Mouse (Mus musculus): ENCODE data around the gene Nckap5. TPM values are rescaled to one million over a fixed set of nuclear protein-coding genes. Genes with fewer than 3 reads are reported as not detected.

Gene Nckap5
- total and polyA plus RNA-seq, 3 experiments, result not detected

- Histone ChIP-seq H3K27me3 (ENCODE audit: control insufficient read depth in 1 of 2, insufficient read depth in 2 of 2, low read length in 2 of 2) (no peaks in the 10 kb centered on the region), H3K27ac (ENCODE audit: control insufficient read depth, low read depth, low read length) (no peak overlapping the region), H3K9ac (ENCODE audit: control insufficient read depth, low read depth, low read length, poor library complexity, severe bottlenecking) (no peak overlapping the region), H3K36me3 (ENCODE audit: control insufficient read depth in 1 of 2, insufficient read depth in 2 of 2, low read length in 2 of 2) (no peaks in the 10 kb centered on the region), H3K4me1 (ENCODE audit: control insufficient read depth in 1 of 2, insufficient read depth in 2 of 2, low read length in 2 of 2) (no peaks in the 10 kb centered on the region), H3K9me3 (replicated peaks; ENCODE audit: insufficient read depth, low read length) (no peaks in the 10 kb centered on the region), H3K4me3 (ENCODE audit: control insufficient read depth in 1 of 2, insufficient read depth in 1 of 2, low read depth in 2 of 2, low read length in 2 of 2) (no peak overlapping the region), H3K79me2 (ENCODE audit: control insufficient read depth, insufficient read depth, low read length, poor library complexity) (no peaks in the 10 kb centered on the region)
- no peak for DNase-seq (ENCODE audit: low read depth, low spot score)
- TF ChIP-seq ELF1 (IDR thresholded peaks at IDR 0.05; ENCODE audit: low read depth, low read length), result no peak
- TF ChIP-seq MYB (IDR thresholded peaks at IDR 0.05; ENCODE audit: low read depth, low read length), result no peak
- no peak for TF ChIP-seq JUND (IDR thresholded peaks at IDR 0.05; ENCODE audit: low read depth, low read length)
- TF ChIP-seq USF2 (IDR thresholded peaks at IDR 0.05; ENCODE audit: borderline replicate concordance in 1 of 2, insufficient read depth in 1 of 2, low read depth in 1 of 2, low read length in 2 of 2), result no peak
- TF ChIP-seq CHD2 (IDR thresholded peaks at IDR 0.05; ENCODE audit: low read length), result no peak
- TF ChIP-seq UBTF (IDR thresholded peaks at IDR 0.05; ENCODE audit: borderline replicate concordance, insufficient read depth, low read depth, low read length), result no peak
- TF ChIP-seq ZKSCAN1 (IDR thresholded peaks at IDR 0.05; ENCODE audit: low read depth, low read length), result no peak
- TF ChIP-seq GATA1 (IDR thresholded peaks at IDR 0.05; ENCODE audit: low read depth, low read length), result no peak
- no peak for TF ChIP-seq RAD21 (IDR thresholded peaks at IDR 0.05; ENCODE audit: low read depth, low read length)
- TF ChIP-seq TCF12 (IDR thresholded peaks at IDR 0.05; ENCODE audit: low read depth, low read length), result no peak
- TF ChIP-seq MAZ (IDR thresholded peaks at IDR 0.05; ENCODE audit: low read depth, low read length), result no peak
- no peak for TF ChIP-seq ZNF384 (IDR thresholded peaks at IDR 0.05; ENCODE audit: low read depth, low read length)
- TF ChIP-seq SMC3 (IDR thresholded peaks at IDR 0.05; ENCODE audit: low read depth, low read length), result no peak
- no peak for TF ChIP-seq POLR2A (IDR thresholded peaks at IDR 0.05; ENCODE audit: control insufficient read depth in 1 of 2, insufficient read depth in 1 of 2, low read depth in 1 of 2, low read length in 2 of 2, poor library complexity in 1 of 2)
- TF ChIP-seq NELFE (IDR thresholded peaks at IDR 0.05; ENCODE audit: low read depth, low read length), result no peak
- TF ChIP-seq ETS1 (IDR thresholded peaks at IDR 0.05; ENCODE audit: low read depth, low read length), result no peak
- no peak for TF ChIP-seq HCFC1 (IDR thresholded peaks at IDR 0.05; ENCODE audit: low read depth, low read length)
- TF ChIP-seq EP300 (IDR thresholded peaks at IDR 0.05; ENCODE audit: low read depth in 1 of 2, low read length in 2 of 2), result no peak
- no peak for TF ChIP-seq MAFK (IDR thresholded peaks at IDR 0.05; ENCODE audit: borderline replicate concordance, low read depth, low read length)
- no peak for TF ChIP-seq POLR2AphosphoS5 (IDR thresholded peaks at IDR 0.05; ENCODE audit: borderline replicate concordance, low read depth, low read length)
Measured at GRCm38 (mm10) chr1:126360531-126361220, 469.9 kb downstream of the Nckap5 start.

GRCm38 (mm10) chr1:126360111-126360510 lies 470.5 kb downstream of the Nckap5 start:
- DNase-seq (ENCODE audit: low read depth, low spot score), result no peak
- H3K4me3 ChIP-seq (ENCODE audit: control insufficient read depth in 1 of 2, insufficient read depth in 1 of 2, low read depth in 2 of 2, low read length in 2 of 2), result no peak overlapping the region
- no peaks in the 10 kb centered on the region for H3K27me3 ChIP-seq (ENCODE audit: control insufficient read depth in 1 of 2, insufficient read depth in 2 of 2, low read length in 2 of 2)
- no peak overlapping the region for H3K9ac ChIP-seq (ENCODE audit: control insufficient read depth, low read depth, low read length, poor library complexity, severe bottlenecking)
- H3K4me1 ChIP-seq (ENCODE audit: control insufficient read depth in 1 of 2, insufficient read depth in 2 of 2, low read length in 2 of 2), result no peaks in the 10 kb centered on the region
- H3K9me3 ChIP-seq (replicated peaks; ENCODE audit: insufficient read depth, low read length), result no peaks in the 10 kb centered on the region
- H3K36me3 ChIP-seq (ENCODE audit: control insufficient read depth in 1 of 2, insufficient read depth in 2 of 2, low read length in 2 of 2), result no peaks in the 10 kb centered on the region
- no peaks in the 10 kb centered on the region for H3K79me2 ChIP-seq (ENCODE audit: control insufficient read depth, insufficient read depth, low read length, poor library complexity)
- no peak for TF ChIP-seq ZC3H11A (IDR thresholded peaks at IDR 0.05; ENCODE audit: low read depth, low read length)
- TF ChIP-seq E2F4 (IDR thresholded peaks at IDR 0.05; ENCODE audit: borderline replicate concordance, low read depth, low read length), result no peak
- TF ChIP-seq GATA1 (IDR thresholded peaks at IDR 0.05; ENCODE audit: low read depth, low read length), result no peak
- no peak for TF ChIP-seq RAD21 (IDR thresholded peaks at IDR 0.05; ENCODE audit: low read depth, low read length)
- no peak for TF ChIP-seq MAZ (IDR thresholded peaks at IDR 0.05; ENCODE audit: low read depth, low read length)
- TF ChIP-seq MYC (IDR thresholded peaks at IDR 0.05; ENCODE audit: low read depth, low read length), result no peak
- TF ChIP-seq CTCF (IDR thresholded peaks at IDR 0.05 in 2 of 3, conservative IDR thresholded peaks at IDR 0.05 in 1 of 3; ENCODE audit: control insufficient read depth in 1 of 3, insufficient read depth in 1 of 3, low read depth in 2 of 3, low read length in 3 of 3, poor library complexity in 1 of 3, severe bottlenecking in 1 of 3), result no peak
- TF ChIP-seq ZNF384 (IDR thresholded peaks at IDR 0.05; ENCODE audit: low read depth, low read length), result no peak
- no peak for TF ChIP-seq ETS1 (IDR thresholded peaks at IDR 0.05; ENCODE audit: low read depth, low read length)
- no peak for TF ChIP-seq CHD2 (IDR thresholded peaks at IDR 0.05; ENCODE audit: low read length)
- TF ChIP-seq ZMIZ1 (IDR thresholded peaks at IDR 0.05; ENCODE audit: low read depth, low read length), result no peak
- TF ChIP-seq RCOR1 (IDR thresholded peaks at IDR 0.05; ENCODE audit: low read depth, low read length), result no peak
- TF ChIP-seq TCF12 (IDR thresholded peaks at IDR 0.05; ENCODE audit: low read depth, low read length), result no peak
- TF ChIP-seq GABPA (IDR thresholded peaks at IDR 0.05; ENCODE audit: low read depth, low read length), result no peak
- no peak for TF ChIP-seq ZKSCAN1 (IDR thresholded peaks at IDR 0.05; ENCODE audit: low read depth, low read length)
- TF ChIP-seq TAL1 (IDR thresholded peaks at IDR 0.05; ENCODE audit: low read length), result no peak
- no peak for TF ChIP-seq JUND (IDR thresholded peaks at IDR 0.05; ENCODE audit: low read depth, low read length)
- no peak for TF ChIP-seq KAT2A (conservative IDR thresholded peaks at IDR 0.05; ENCODE audit: low read depth, low read length)
- no peak for TF ChIP-seq CHD1 (IDR thresholded peaks at IDR 0.05; ENCODE audit: low read depth, low read length)
- no peak for TF ChIP-seq EP300 (IDR thresholded peaks at IDR 0.05; ENCODE audit: low read depth in 1 of 2, low read length in 2 of 2)
- H3K27ac ChIP-seq (ENCODE audit: control insufficient read depth, low read depth, low read length), result no peak overlapping the region

All from MEL (cell line).